Mouse (Mus musculus) erythroblast, embryonic 14.5 days (primary cell): ENCODE data around the gene Bcor.

ENCODE experiments used
- GATA1 ChIP-seq: IDR thresholded peaks from 2 replicates; pipeline ENCODE4 v1.6.1; 2012; ENCODE audit warnings: low read length, inconsistent platforms, mixed read lengths
- TAL1 ChIP-seq: IDR thresholded peaks from 3 replicates; pipeline ENCODE4 v1.6.1; 2012; ENCODE audit warnings: low read length, inconsistent platforms, mixed read lengths

DNA sequence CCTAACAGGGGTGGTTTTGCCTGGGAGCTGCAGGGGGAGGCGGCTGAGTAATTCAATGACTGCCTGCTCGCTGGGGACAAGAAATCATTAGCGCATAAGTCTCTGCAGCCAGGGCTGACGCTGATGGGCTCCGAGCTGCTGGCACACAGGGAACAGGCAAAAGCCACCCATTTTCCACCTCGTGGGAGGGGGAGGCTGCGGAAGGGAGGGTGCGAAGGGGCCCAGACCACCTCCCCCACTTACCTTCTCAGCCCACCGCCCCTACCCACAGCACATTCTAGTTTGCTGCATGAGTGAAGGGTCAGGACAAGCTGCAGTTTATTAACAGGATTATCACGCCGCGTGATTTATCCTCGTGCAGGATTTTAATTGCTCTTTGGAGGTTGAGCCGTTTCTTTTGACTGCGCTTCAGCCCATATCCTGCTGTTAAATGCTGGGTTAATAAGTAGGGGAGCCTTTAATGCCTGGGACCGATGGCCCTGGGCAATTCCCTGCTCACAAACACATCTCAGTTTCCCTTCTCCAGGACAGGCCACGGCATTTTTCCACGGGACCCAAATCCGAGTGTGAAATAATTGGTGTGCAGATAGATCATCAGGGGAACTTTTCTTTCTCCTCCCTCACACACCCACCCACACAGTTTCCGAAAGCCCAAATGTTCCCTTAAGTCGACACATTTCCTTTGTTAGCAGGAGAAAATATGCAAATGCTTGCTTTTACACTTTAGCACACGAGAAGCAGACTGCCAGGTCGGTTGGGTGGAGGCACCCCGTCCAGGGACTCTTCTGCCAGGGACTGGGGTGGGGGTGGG lies 97.8 kb downstream of the Bcor start:
- TF ChIP-seq GATA1 (no peak), TAL1 (no peak)
